Mouse (Mus musculus): Measurements from ENCODE around the gene Panx1. TPM values are rescaled to one million over a fixed set of nuclear protein-coding genes. Genes with fewer than 3 reads are reported as not detected.

Gene Panx1
- polyA plus RNA-seq, 1 experiment from 2014 or later, result 89.8 TPM

DNA sequence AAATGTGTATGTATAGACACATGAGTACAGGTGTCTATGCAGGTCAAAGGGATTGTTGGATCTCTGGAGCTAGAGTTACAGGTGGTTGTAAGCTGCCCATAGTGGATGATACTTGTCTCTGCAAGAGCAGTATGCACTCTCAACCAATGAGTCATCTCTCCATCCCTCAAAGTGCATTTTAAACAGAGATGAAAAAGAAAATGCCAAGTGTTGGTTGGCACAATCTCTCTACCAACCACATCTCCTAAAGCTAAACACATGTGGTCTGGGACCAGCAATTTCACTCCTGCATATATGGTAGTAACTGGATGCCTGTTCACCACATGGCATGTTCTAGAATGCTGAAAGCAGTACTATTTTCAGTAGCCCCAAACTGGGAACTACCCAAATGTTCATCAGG lies 79.9 kb downstream of the Panx1 start:
- H3K36me3 ChIP-seq (replicated peaks; ENCODE audit: control insufficient read depth, insufficient read depth, low read depth, low read length), result no peaks in the 10 kb centered on the region
- no peaks in the 10 kb centered on the region for H3K4me1 ChIP-seq (ENCODE audit: control insufficient read depth, insufficient read depth, low read length)
- no peaks in the 10 kb centered on the region for H3K27me3 ChIP-seq (ENCODE audit: control insufficient read depth, insufficient read depth, low read length)
- H3K4me2 ChIP-seq (ENCODE audit: low read depth, low read length), result no peak overlapping the region
- DNase-seq (ENCODE audit: low spot score) (no peak), ATAC-seq (replicated peaks; ENCODE audit: insufficient number of reproducible peaks, low FRiP score, low TSS enrichment, low read depth) (no peak)
- no peaks in the 10 kb centered on the region for H3K9me3 ChIP-seq (replicated peaks; ENCODE audit: control insufficient read depth, low read length)
- no peak overlapping the region for H3K27ac ChIP-seq (replicated peaks; ENCODE audit: low read depth, low read length)
- no peak overlapping the region for H3K4me3 ChIP-seq (ENCODE audit: low read depth, low read length)
- H3K9ac ChIP-seq (replicated peaks; ENCODE audit: low read length), result no peak overlapping the region

DNA sequence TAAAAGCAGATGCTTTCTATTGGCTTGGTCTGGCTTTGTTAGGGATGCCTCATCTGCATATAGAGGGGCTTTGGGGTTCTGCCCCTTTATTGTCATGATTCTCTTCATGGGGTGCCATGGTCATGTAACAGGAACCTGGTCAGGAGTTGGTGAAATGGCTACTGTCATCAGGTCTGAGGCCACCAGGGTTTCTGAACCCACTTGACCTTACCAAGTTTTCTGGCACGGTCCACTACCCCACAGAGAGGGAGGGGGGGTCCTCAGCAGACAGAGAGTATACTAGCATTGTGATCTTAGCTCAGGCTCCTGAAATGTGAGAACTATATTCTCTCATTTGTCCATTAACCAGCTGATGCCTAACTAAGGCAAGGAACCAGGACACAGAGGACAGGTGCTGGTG lies 82.5 kb downstream of the Panx1 start:
- DNase-seq (ENCODE audit: low spot score) (no peak), ATAC-seq (replicated peaks; ENCODE audit: insufficient number of reproducible peaks, low FRiP score, low TSS enrichment, low read depth) (no peak)
- Histone ChIP-seq H3K27ac (replicated peaks; ENCODE audit: low read depth, low read length) (no peak overlapping the region), H3K27me3 (ENCODE audit: control insufficient read depth, insufficient read depth, low read length) (no peaks in the 10 kb centered on the region), H3K4me2 (ENCODE audit: low read depth, low read length) (no peak overlapping the region), H3K9me3 (replicated peaks; ENCODE audit: control insufficient read depth, low read length) (no peaks in the 10 kb centered on the region), H3K4me3 (ENCODE audit: low read depth, low read length) (no peak overlapping the region), H3K9ac (replicated peaks; ENCODE audit: low read length) (no peak overlapping the region), H3K36me3 (replicated peaks; ENCODE audit: control insufficient read depth, insufficient read depth, low read depth, low read length) (no peaks in the 10 kb centered on the region), H3K4me1 (ENCODE audit: control insufficient read depth, insufficient read depth, low read length) (no peaks in the 10 kb centered on the region)
- 76% methylated on average over 1 of the region's 1 CpGs for WGBS

DNA sequence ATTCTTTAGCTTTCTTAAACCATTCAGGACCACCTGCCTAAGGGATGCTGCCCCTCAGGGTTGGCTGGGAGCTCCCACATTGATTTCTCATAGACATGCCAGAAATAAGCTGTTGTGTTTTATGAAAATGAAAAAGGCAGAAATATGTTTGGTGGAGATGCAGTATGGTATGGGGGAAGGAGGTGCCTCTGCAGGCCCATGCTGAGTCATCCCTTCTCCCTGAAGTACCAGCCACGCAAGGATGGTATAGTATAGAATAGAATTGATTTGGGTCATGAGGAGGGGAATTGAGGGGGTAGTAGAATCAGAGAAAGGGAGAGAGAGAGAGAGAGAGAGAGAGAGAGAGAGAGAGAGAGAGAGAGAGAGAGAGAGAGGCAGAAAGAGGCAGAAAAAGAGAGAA lies 90.6 kb downstream of the Panx1 start:
- DNase-seq (ENCODE audit: low spot score) (no peak), ATAC-seq (replicated peaks; ENCODE audit: insufficient number of reproducible peaks, low FRiP score, low TSS enrichment, low read depth) (no peak)
- 54% methylated on average over 1 of the region's 1 CpGs for WGBS
- Histone ChIP-seq H3K4me3 (ENCODE audit: low read depth, low read length) (no peak overlapping the region), H3K9me3 (replicated peaks; ENCODE audit: control insufficient read depth, low read length) (no peaks in the 10 kb centered on the region), H3K27ac (replicated peaks; ENCODE audit: low read depth, low read length) (no peak overlapping the region), H3K4me1 (ENCODE audit: control insufficient read depth, insufficient read depth, low read length) (no peaks in the 10 kb centered on the region), H3K36me3 (replicated peaks; ENCODE audit: control insufficient read depth, insufficient read depth, low read depth, low read length) (no peaks in the 10 kb centered on the region), H3K4me2 (ENCODE audit: low read depth, low read length) (no peak overlapping the region), H3K9ac (replicated peaks; ENCODE audit: low read length) (no peak overlapping the region), H3K27me3 (ENCODE audit: control insufficient read depth, insufficient read depth, low read length) (no peaks in the 10 kb centered on the region)

Other genes with a start within 250 kb of the Panx1 start
- gene Gpr83, start 185.3 kb downstream of the Panx1 start, polyA plus RNA-seq (2014; fragmentation: Nextera tagmentation; extraction: Ambion mirVana), result 0.21 and 0.29 TPM in 2 replicates
- 0.27 TPM in 1 of 2 replicates, not detected in the other for gene Izumo1r, start 141.5 kb downstream of the Panx1 start, polyA plus RNA-seq (2014; fragmentation: Nextera tagmentation; extraction: Ambion mirVana)
- gene Hephl1, start 66.6 kb upstream of the Panx1 start, polyA plus RNA-seq (2014; fragmentation: Nextera tagmentation; extraction: Ambion mirVana), result not detected in 2 replicates
- gene Vstm5, start 193.6 kb upstream of the Panx1 start, polyA plus RNA-seq (2014; fragmentation: Nextera tagmentation; extraction: Ambion mirVana), result 1.7 and 1.8 TPM in 2 replicates
- 37.3 and 38.8 TPM in 2 replicates for gene Med17, start 234.5 kb upstream of the Panx1 start, polyA plus RNA-seq (2014; fragmentation: Nextera tagmentation; extraction: Ambion mirVana)